Mouse (Mus musculus) neutrophil, adult 65 days (primary cell): ENCODE measurements around the gene Ttc34. TPM values are rescaled to one million over a fixed set of nuclear protein-coding genes. Genes with fewer than 3 reads are reported as not detected.

Source experiments
- total RNA-seq: library from RNA; stranded (reverse); gene quantifications from 2 replicates; pipeline ENCODE4 v1.2.4, GENCODE M21; 2023

The Ttc34 gene
- not detected in 2 replicates for total RNA-seq

GRCm38 (mm10) chr4:154837170-154837569 lies at the start of gene Ttc34:
TSS of gene Ttc34 (plus strand) at chr4:154837459.

GRCm38 (mm10) chr4:154869440-154869839 lies 32.2 kb downstream of the Ttc34 start, which contains the start of gene Mmel1:
TSS of gene Mmel1 (plus strand) at chr4:154869585.

GRCm38 (mm10) chr4:154898506-154899446 lies 61.5 kb downstream of the Ttc34 start, which contains the start of gene Fam213b:
TSS of gene Fam213b (minus strand) at chr4:154899135.

Other genes with a start within 250 kb of the Ttc34 start
- gene Prdm16, start 200.6 kb upstream of the Ttc34 start, total RNA-seq: 0.06 and 0.32 TPM in 2 replicates
- gene Actrt2, start 169.6 kb upstream of the Ttc34 start, total RNA-seq: not detected in 2 replicates
- not detected in 2 replicates for gene Mmel1, start 32.1 kb downstream of the Ttc34 start, total RNA-seq
- gene Fam213b, start 61.7 kb downstream of the Ttc34 start, total RNA-seq: 1.4 and 2.2 TPM in 2 replicates
- 72.1 and 75.3 TPM in 2 replicates for gene Tnfrsf14, start 91.1 kb downstream of the Ttc34 start, total RNA-seq
- 0.95 and 0.98 TPM in 2 replicates for gene Hes5, start 123.5 kb downstream of the Ttc34 start, total RNA-seq
- 21.5 and 30.9 TPM in 2 replicates for gene Pank4, start 126.7 kb downstream of the Ttc34 start, total RNA-seq
- gene Plch2, start 219.3 kb downstream of the Ttc34 start, total RNA-seq: not detected in 2 replicates
- 5.5 and 7.3 TPM in 2 replicates for gene Pex10, start 229.6 kb downstream of the Ttc34 start, total RNA-seq
- gene Rer1, start 248.9 kb downstream of the Ttc34 start, total RNA-seq: 53.8 and 58.8 TPM in 2 replicates
- 0.44 and 1.1 TPM in 2 replicates for gene Morn1, start 249.1 kb downstream of the Ttc34 start, total RNA-seq